Mouse (Mus musculus) gastrocnemius, adult 2 months (tissue): ENCODE measurements around the gene Aox1. TPM values are rescaled to one million over a fixed set of nuclear protein-coding genes. Genes with fewer than 3 reads are reported as not detected.

Experiments used
- DNase-seq: peaks from one replicate; pipeline ENCODE4 v3.0.0; 2022
- H3K27ac ChIP-seq: fragments of 200-600 bp; 2 replicates; pipeline ENCODE4 v1.8.1; 2022; ENCODE audit warnings: mild to moderate bottlenecking
- H3K4me3 ChIP-seq: fragments of 200-600 bp; 2 replicates; pipeline ENCODE4 v1.8.1; 2022; ENCODE audit warnings: mild to moderate bottlenecking, moderate library complexity
- CTCF ChIP-seq: fragments of 200-600 bp; IDR thresholded peaks from 2 replicates; pipeline ENCODE4 v1.8.1; 2022; ENCODE audit warnings: antibody characterized with exemption, mild to moderate bottlenecking, moderate library complexity
- intact Hi-C: fragments of 180-260 bp; cut with DNase I; formaldehyde crosslinking; loops from one replicate; pipeline ENCODE4 v1.15.1; 2025
- total RNA-seq, 2 experiments: library from RNA; stranded (reverse); gene quantifications; 2 replicates each; pipeline ENCODE4 v1.2.3; 2021

Gene Aox1
- total RNA-seq, 2 experiments from 2014 or later: 8.2 to 10.8 TPM

DNA sequence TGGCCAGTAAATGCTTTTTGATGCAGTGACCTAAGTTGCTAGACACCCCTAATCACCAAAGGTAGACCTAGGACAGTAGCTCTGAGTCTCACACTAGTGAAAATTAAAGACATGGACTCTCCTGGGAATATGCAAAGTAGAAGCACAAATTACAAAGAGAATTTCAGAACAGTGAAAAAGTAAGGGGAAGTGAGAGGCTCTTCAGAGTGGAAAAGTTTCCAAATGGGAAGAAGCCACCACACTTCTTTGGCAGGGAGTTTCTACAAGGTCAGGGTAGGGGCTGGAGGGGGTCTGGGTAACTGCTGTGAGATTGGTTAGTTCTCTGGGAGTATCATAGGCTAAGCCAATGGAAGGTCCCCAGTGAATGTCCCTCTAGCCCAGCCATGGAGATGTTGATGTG, 69.4 kb downstream of the Aox1 start:
- no peak for DNase-seq
- H3K27ac ChIP-seq: no peak overlapping the region
- H3K4me3 ChIP-seq: no peak overlapping the region
- no peak for TF ChIP-seq CTCF
- intact Hi-C loops: no loop called here

GRCm38 (mm10) chr1:58101531-58102146, 71.9 kb downstream of the Aox1 start:
- intact Hi-C loops: no loop called here
- Histone ChIP-seq H3K4me3 (no peak overlapping the region), H3K27ac (peak overlapping the region; percentile 70)
- DNase-seq: peak; percentile 26
- TF ChIP-seq CTCF: no peak

DNA sequence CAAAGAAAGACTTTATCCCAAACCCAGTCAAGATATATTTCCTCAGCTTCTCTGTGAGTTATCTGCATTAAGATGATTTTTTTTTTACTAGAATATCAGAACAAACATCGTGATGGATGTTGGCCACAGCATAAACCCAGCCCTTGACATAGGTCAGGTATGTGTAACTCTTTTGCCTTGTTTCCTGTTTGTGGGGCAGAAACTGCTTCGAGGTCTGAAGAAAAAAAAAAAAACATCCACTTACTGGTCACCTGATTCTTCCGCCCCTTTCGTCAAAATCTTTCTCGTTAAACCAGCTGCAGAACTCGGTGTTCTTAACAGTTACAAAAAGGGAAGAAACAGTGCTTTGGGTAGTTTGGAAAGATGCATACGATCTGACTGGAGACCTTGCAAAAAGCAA, 72.8 kb downstream of the Aox1 start:
- Histone ChIP-seq H3K27ac (peak overlapping the region; percentile 46; the same call in 1 of the 2 replicates), H3K4me3 (no peak overlapping the region)
- DNase-seq: no peak
- no peak for TF ChIP-seq CTCF
- intact Hi-C loops: no loop called here

GRCm38 (mm10) chr1:58105685-58106084, 76.0 kb downstream of the Aox1 start:
- no peak overlapping the region for H3K27ac ChIP-seq
- intact Hi-C loops: no loop called here
- no peak for DNase-seq
- H3K4me3 ChIP-seq: no peak overlapping the region
- TF ChIP-seq CTCF: no peak

- H3K27ac ChIP-seq: no peak overlapping the region
- no peak overlapping the region for H3K4me3 ChIP-seq
- intact Hi-C loops: no loop called here
- TF ChIP-seq CTCF: no peak
- no peak for DNase-seq
These were observed 77.3 kb downstream of the Aox1 start for GRCm38 (mm10) chr1:58107066-58107465.

DNA sequence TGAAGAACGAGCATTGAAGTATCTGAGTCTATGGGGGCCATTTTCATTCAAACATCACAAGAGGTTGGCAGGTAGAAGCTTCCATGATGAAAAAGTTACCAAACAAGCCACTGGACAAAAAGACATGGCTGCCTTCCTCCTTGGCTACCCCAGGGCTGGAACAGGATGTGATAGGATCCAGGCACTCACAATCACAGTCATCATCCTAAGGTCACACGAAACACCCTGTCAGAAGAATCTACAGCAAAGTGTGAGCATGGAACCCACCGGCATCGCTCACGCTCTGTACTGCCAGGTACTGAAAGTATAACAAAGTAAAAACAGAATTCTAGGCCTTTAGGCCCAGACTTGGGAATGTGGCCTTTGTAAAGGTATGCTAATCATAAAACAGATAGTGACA, 80.5 kb downstream of the Aox1 start:
- Histone ChIP-seq H3K27ac (no peak overlapping the region), H3K4me3 (no peak overlapping the region)
- intact Hi-C loops: no loop called here
- TF ChIP-seq CTCF: no peak
- DNase-seq: no peak

GRCm38 (mm10) chr1:58111315-58111714, 81.6 kb downstream of the Aox1 start:
- DNase-seq: no peak
- H3K27ac ChIP-seq: no peak overlapping the region
- intact Hi-C loops: no loop called here
- no peak for TF ChIP-seq CTCF
- H3K4me3 ChIP-seq: no peak overlapping the region

DNA sequence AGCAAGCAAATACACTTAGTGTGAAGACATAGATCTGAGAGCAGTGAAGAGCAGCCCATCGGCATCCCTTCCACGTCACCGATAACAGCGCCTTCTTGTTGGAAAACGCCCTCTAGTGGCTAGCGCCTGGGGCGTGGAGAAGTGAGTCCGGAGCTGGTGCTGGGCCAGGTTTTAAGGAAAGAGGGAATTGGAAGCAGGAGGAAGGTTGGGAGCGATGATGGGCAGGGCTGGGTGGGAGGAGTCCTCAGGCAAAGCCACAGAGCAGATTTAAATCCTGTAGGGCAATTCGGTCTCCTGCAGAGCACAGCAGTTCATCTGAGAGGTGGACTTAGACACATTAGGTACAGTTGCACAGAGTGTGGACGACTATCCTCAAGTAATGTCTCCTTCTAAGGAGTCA, 83.1 kb downstream of the Aox1 start, which contains the start of gene Aox3:
TSS of gene Aox3 (plus strand) at position 251 of the 400 bp plus-strand sequence.
- peak; percentile 82 for DNase-seq
- peak; percentile 72 for TF ChIP-seq CTCF
- intact Hi-C loops: no loop called here
- H3K4me3 ChIP-seq: peak within 1 kb of the TSS; percentile 30
- no peak within 1 kb of the TSS for H3K27ac ChIP-seq

DNA sequence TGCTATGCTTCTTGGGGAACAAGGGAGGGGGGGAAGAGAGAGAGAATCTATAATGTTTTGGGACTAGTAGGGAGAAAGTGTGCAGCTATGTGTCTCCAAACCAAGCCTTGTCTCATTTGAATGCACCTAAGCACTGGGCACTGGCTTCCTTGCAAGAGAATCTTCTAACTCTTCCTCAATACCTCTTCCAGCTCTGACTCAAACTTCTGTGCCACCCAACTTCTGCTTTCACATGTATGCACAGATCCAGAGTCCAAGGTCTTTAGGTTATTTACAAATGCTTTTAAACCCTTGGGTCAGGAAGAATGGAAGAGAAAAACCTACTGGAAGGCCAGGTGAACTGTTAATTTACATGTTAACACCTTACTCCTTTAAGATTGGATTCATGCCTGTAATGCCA, 83.7 kb downstream of the Aox1 start:
- DNase-seq: no peak
- TF ChIP-seq CTCF: no peak
- H3K27ac ChIP-seq: no peak overlapping the region
- intact Hi-C loops: no loop called here
- H3K4me3 ChIP-seq: peak overlapping the region; percentile 30; the same call in 1 of the 2 replicates

DNA sequence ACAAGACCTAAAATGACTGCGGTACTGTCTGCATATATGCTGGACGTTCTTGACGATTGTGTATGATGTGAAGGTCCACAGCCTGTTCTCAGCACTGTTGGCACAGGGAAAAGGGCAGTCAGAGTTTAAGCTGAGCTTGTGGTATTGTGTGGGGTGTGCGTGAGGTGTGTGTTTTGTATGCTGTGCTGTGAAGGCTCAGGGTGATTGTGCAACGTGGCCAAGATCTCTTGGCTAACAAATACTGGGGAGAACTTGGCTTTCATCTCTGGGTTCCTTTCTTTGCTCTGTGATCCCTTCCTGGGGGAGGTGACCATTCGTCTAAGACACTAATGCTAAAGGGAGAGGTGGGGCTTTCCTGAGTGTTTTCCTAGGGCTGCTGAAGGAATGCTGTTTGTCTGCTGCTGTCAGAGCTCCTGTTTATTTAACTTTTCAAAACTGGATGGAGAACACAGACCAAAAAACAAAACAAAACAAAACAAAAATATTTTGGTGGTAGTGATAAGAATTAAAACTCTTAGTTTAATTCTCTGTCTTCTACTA, 84.4 kb downstream of the Aox1 start:
- H3K4me3 ChIP-seq: no peak overlapping the region
- no peak for TF ChIP-seq CTCF
- H3K27ac ChIP-seq: no peak overlapping the region
- no peak for DNase-seq
- intact Hi-C loops: no loop called here

- TF ChIP-seq CTCF: no peak
- H3K27ac ChIP-seq: no peak overlapping the region
- intact Hi-C loops: no loop called here
These were observed 85.1 kb downstream of the Aox1 start for GRCm38 (mm10) chr1:58114666-58115375.

GRCm38 (mm10) chr1:58118231-58118630, 88.5 kb downstream of the Aox1 start:
- H3K27ac ChIP-seq: no peak overlapping the region
- TF ChIP-seq CTCF: no peak
- no peak for DNase-seq
- H3K4me3 ChIP-seq: no peak overlapping the region
- intact Hi-C loops: no loop called here

More at GRCm38 (mm10) chr1:58114666-58115375, 85.1 kb downstream of the Aox1 start:
- no peak for DNase-seq
- H3K4me3 ChIP-seq: no peak overlapping the region

- no peak for TF ChIP-seq CTCF
- H3K27ac ChIP-seq: no peak overlapping the region
- intact Hi-C loops: no loop called here
- H3K4me3 ChIP-seq: no peak overlapping the region
- DNase-seq: no peak
These were observed 95.2 kb downstream of the Aox1 start for GRCm38 (mm10) chr1:58124901-58125300.
